Mouse (Mus musculus): ENCODE measurements around the gene Sez6l. TPM values are rescaled to one million over a fixed set of nuclear protein-coding genes. Genes with fewer than 3 reads are reported as not detected.
A peak's percentile ranks its signal among the peaks of the same experiment; 100 is the strongest.

The Sez6l gene
- polyA plus RNA-seq, 1 experiment from 2014 or later: 2.7 TPM

- H3K36me3 ChIP-seq (ENCODE audit: control insufficient read depth, insufficient read depth, low read length): no peaks in the 10 kb centered on the region
- no peaks in the 10 kb centered on the region; the same call in 1 of the 2 replicates for H3K4me1 ChIP-seq (replicated peaks; ENCODE audit: control insufficient read depth, insufficient read depth, low read length)
- 70% methylated on average over 4 of the region's 4 CpGs for WGBS
- no peak overlapping the region for H3K4me3 ChIP-seq (ENCODE audit: low read depth, low read length)
- ATAC-seq (replicated peaks; ENCODE audit: low FRiP score, low TSS enrichment, low read depth) (no peak), DNase-seq (ENCODE audit: low spot score) (no peak)
- H3K27ac ChIP-seq (ENCODE audit: low read depth): no peak overlapping the region
- H3K27me3 ChIP-seq (replicated peaks; ENCODE audit: control insufficient read depth, insufficient read depth, low read length): no peaks in the 10 kb centered on the region
- H3K9ac ChIP-seq (ENCODE audit: low read length): no peak overlapping the region
- no peak overlapping the region for H3K4me2 ChIP-seq (ENCODE audit: low read length)
- no peaks in the 10 kb centered on the region for H3K9me3 ChIP-seq (ENCODE audit: control insufficient read depth, low read length)
These were observed 107.9 kb downstream of the Sez6l start for GRCm38 (mm10) chr5:112468986-112469581.

GRCm38 (mm10) chr5:112466331-112466730, 110.7 kb downstream of the Sez6l start:
- no peak overlapping the region for H3K4me2 ChIP-seq (ENCODE audit: low read length)
- ATAC-seq (replicated peaks; ENCODE audit: low FRiP score, low TSS enrichment, low read depth): no peak
- H3K9ac ChIP-seq (ENCODE audit: low read length): no peak overlapping the region
- WGBS: 50% methylated on average over 6 of the region's 6 CpGs
- no peak for DNase-seq (ENCODE audit: low spot score)
- no peaks in the 10 kb centered on the region for H3K27me3 ChIP-seq (replicated peaks; ENCODE audit: control insufficient read depth, insufficient read depth, low read length)
- no peak overlapping the region for H3K27ac ChIP-seq (ENCODE audit: low read depth)
- H3K9me3 ChIP-seq (ENCODE audit: control insufficient read depth, low read length): no peaks in the 10 kb centered on the region
- no peaks in the 10 kb centered on the region; the same call in 1 of the 2 replicates for H3K4me1 ChIP-seq (replicated peaks; ENCODE audit: control insufficient read depth, insufficient read depth, low read length)
- no peak overlapping the region for H3K4me3 ChIP-seq (ENCODE audit: low read depth, low read length)
- no peaks in the 10 kb centered on the region for H3K36me3 ChIP-seq (ENCODE audit: control insufficient read depth, insufficient read depth, low read length)

GRCm38 (mm10) chr5:112459903-112460302, 117.1 kb downstream of the Sez6l start:
- DNase-seq (ENCODE audit: low spot score): no peak
- no peaks in the 10 kb centered on the region for H3K36me3 ChIP-seq (ENCODE audit: control insufficient read depth, insufficient read depth, low read length)
- H3K27me3 ChIP-seq (replicated peaks; ENCODE audit: control insufficient read depth, insufficient read depth, low read length): no peaks in the 10 kb centered on the region
- no peak overlapping the region for H3K27ac ChIP-seq (ENCODE audit: low read depth)
- H3K9me3 ChIP-seq (ENCODE audit: control insufficient read depth, low read length): no peaks in the 10 kb centered on the region
- no peak for ATAC-seq (replicated peaks; ENCODE audit: low FRiP score, low TSS enrichment, low read depth)
- H3K9ac ChIP-seq (ENCODE audit: low read length): no peak overlapping the region
- H3K4me2 ChIP-seq (ENCODE audit: low read length): no peak overlapping the region
- H3K4me3 ChIP-seq (ENCODE audit: low read depth, low read length): no peak overlapping the region
- no peaks in the 10 kb centered on the region for H3K4me1 ChIP-seq (replicated peaks; ENCODE audit: control insufficient read depth, insufficient read depth, low read length)
- 65% methylated on average over 3 of the region's 3 CpGs for WGBS

GRCm38 (mm10) chr5:112454966-112455555, 121.9 kb downstream of the Sez6l start:
- no peak overlapping the region for H3K27ac ChIP-seq (ENCODE audit: low read depth)
- no peak overlapping the region for H3K4me3 ChIP-seq (ENCODE audit: low read depth, low read length)
- H3K9me3 ChIP-seq (ENCODE audit: control insufficient read depth, low read length): no peaks in the 10 kb centered on the region
- H3K36me3 ChIP-seq (ENCODE audit: control insufficient read depth, insufficient read depth, low read length): no peaks in the 10 kb centered on the region
- ATAC-seq (replicated peaks; ENCODE audit: low FRiP score, low TSS enrichment, low read depth) (no peak), DNase-seq (ENCODE audit: low spot score) (no peak)
- H3K4me1 ChIP-seq (replicated peaks; ENCODE audit: control insufficient read depth, insufficient read depth, low read length): no peaks in the 10 kb centered on the region
- H3K4me2 ChIP-seq (ENCODE audit: low read length): no peak overlapping the region
- no peaks in the 10 kb centered on the region for H3K27me3 ChIP-seq (replicated peaks; ENCODE audit: control insufficient read depth, insufficient read depth, low read length)
- WGBS: 62% methylated on average over 12 of the region's 12 CpGs
- no peak overlapping the region for H3K9ac ChIP-seq (ENCODE audit: low read length)

- Histone ChIP-seq H3K4me2 (ENCODE audit: low read length) (no peak overlapping the region), H3K4me3 (ENCODE audit: low read depth, low read length) (no peak overlapping the region), H3K27ac (ENCODE audit: low read depth) (no peak overlapping the region), H3K27me3 (replicated peaks; ENCODE audit: control insufficient read depth, insufficient read depth, low read length) (no peaks in the 10 kb centered on the region), H3K36me3 (ENCODE audit: control insufficient read depth, insufficient read depth, low read length) (no peaks in the 10 kb centered on the region), H3K9ac (ENCODE audit: low read length) (no peak overlapping the region), H3K4me1 (replicated peaks; ENCODE audit: control insufficient read depth, insufficient read depth, low read length) (no peaks in the 10 kb centered on the region), H3K9me3 (ENCODE audit: control insufficient read depth, low read length) (no peaks in the 10 kb centered on the region)
- 66% methylated on average over 9 of the region's 9 CpGs for WGBS
- DNase-seq (ENCODE audit: low spot score): no peak
- ATAC-seq (replicated peaks; ENCODE audit: low FRiP score, low TSS enrichment, low read depth): no peak
These were observed 123.9 kb downstream of the Sez6l start for GRCm38 (mm10) chr5:112453088-112453487.

GRCm38 (mm10) chr5:112448747-112449440, 128.1 kb downstream of the Sez6l start, which contains the start of gene Gm6588:
Gm6588 (plus strand) TSS chr5:112449426.
- Histone ChIP-seq H3K9ac (ENCODE audit: low read length) (no peak within 1 kb of the TSS), H3K9me3 (ENCODE audit: control insufficient read depth, low read length) (no peaks in the 10 kb centered on the region), H3K4me3 (ENCODE audit: low read depth, low read length) (no peak within 1 kb of the TSS), H3K36me3 (ENCODE audit: control insufficient read depth, insufficient read depth, low read length) (no peaks in the 10 kb centered on the region), H3K4me2 (ENCODE audit: low read length) (no peak within 1 kb of the TSS), H3K4me1 (replicated peaks; ENCODE audit: control insufficient read depth, insufficient read depth, low read length) (no peaks in the 10 kb centered on the region), H3K27ac (ENCODE audit: low read depth) (no peak within 1 kb of the TSS), H3K27me3 (replicated peaks; ENCODE audit: control insufficient read depth, insufficient read depth, low read length) (no peaks in the 10 kb centered on the region)
- no peak for ATAC-seq (replicated peaks; ENCODE audit: low FRiP score, low TSS enrichment, low read depth)
- WGBS: 60% methylated on average over 18 of the region's 18 CpGs
- no peak for DNase-seq (ENCODE audit: low spot score)

GRCm38 (mm10) chr5:112438535-112438934, 138.4 kb downstream of the Sez6l start:
- H3K4me2 ChIP-seq (ENCODE audit: low read length): no peak overlapping the region
- WGBS: 51% methylated on average over 10 of the region's 10 CpGs
- no peak overlapping the region for H3K4me3 ChIP-seq (ENCODE audit: low read depth, low read length)
- H3K9me3 ChIP-seq (ENCODE audit: control insufficient read depth, low read length): no peaks in the 10 kb centered on the region
- H3K9ac ChIP-seq (ENCODE audit: low read length): no peak overlapping the region
- no peak for DNase-seq (ENCODE audit: low spot score)
- no peak overlapping the region for H3K27ac ChIP-seq (ENCODE audit: low read depth)
- no peak for ATAC-seq (replicated peaks; ENCODE audit: low FRiP score, low TSS enrichment, low read depth)
- no peaks in the 10 kb centered on the region for H3K36me3 ChIP-seq (ENCODE audit: control insufficient read depth, insufficient read depth, low read length)
- no peaks in the 10 kb centered on the region for H3K4me1 ChIP-seq (replicated peaks; ENCODE audit: control insufficient read depth, insufficient read depth, low read length)
- no peaks in the 10 kb centered on the region for H3K27me3 ChIP-seq (replicated peaks; ENCODE audit: control insufficient read depth, insufficient read depth, low read length)

GRCm38 (mm10) chr5:112433004-112433403, 144.0 kb downstream of the Sez6l start:
- 2% methylated on average over 8 of the region's 8 CpGs for WGBS

More at GRCm38 (mm10) chr5:112433004-112433403, 144.0 kb downstream of the Sez6l start:
- ATAC-seq (replicated peaks; ENCODE audit: low FRiP score, low TSS enrichment, low read depth): 0 out of 2 replicates have a peak, but pooled peaks have one; percentile 26
- Histone ChIP-seq H3K4me3 (ENCODE audit: low read depth, low read length) (no peak overlapping the region), H3K4me2 (ENCODE audit: low read length) (no peak overlapping the region), H3K27me3 (replicated peaks; ENCODE audit: control insufficient read depth, insufficient read depth, low read length) (peaks cover 2% of the 10 kb centered on the region; the same call in 1 of the 2 replicates), H3K9me3 (ENCODE audit: control insufficient read depth, low read length) (no peaks in the 10 kb centered on the region), H3K4me1 (replicated peaks; ENCODE audit: control insufficient read depth, insufficient read depth, low read length) (no peaks in the 10 kb centered on the region; the same call in 1 of the 2 replicates), H3K9ac (ENCODE audit: low read length) (no peak overlapping the region), H3K36me3 (ENCODE audit: control insufficient read depth, insufficient read depth, low read length) (no peaks in the 10 kb centered on the region), H3K27ac (ENCODE audit: low read depth) (no peak overlapping the region)
- DNase-seq (ENCODE audit: low spot score): peak; percentile 96
